Mouse (Mus musculus) testis, adult 2 months (tissue): Measurements from ENCODE around the gene Fam135a.

ENCODE experiments used
- CTCF ChIP-seq: fragments of 200-500 bp; IDR thresholded peaks from 2 replicates; pipeline ENCODE4 v1.5.1; 2012; ENCODE audit warnings: low read depth, mild to moderate bottlenecking, inconsistent platforms, low read length, moderate library complexity; ENCODE audit not compliant: control insufficient read depth, insufficient read depth, insufficient replicate concordance
- POLR2A ChIP-seq: fragments of 200-500 bp; IDR thresholded peaks from 2 replicates; pipeline ENCODE4 v1.6.1; 2012; ENCODE audit warnings: low read depth, mild to moderate bottlenecking, inconsistent platforms, low read length, moderate library complexity; ENCODE audit not compliant: control insufficient read depth

DNA sequence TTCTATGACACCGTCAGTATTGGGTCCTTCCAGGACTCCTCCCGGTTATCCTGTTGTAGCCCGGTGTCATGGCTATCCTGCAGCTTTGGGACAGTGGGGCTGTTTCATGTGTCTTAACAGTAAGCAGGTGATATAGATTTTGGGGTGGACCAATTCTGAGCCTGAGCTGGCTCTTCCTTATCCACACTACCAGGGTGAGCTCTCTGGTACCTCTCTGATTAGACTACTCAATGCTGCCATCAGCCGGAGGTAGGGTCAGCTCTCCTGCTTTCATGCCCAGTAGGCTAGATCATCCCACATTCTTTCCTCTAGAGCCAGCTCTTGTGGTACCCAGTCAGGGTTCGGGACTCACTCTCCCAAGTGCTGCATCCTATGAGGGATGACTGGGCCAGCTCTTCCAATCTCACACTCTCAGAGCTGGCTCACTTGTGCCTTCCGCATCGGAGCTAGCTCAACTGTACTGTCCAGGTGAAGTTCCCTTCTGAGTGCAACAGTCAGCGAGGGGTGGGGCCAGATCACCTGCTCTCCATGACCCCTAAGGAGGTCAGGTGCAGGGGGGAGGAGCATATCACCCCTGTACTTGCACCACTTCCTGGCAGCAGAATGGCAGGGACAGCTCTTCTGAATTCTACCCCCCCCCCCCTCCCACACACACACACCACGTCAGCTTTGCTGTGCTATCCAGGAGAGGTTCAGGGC is 132.0 kb downstream of the Fam135a start:
- no peak for TF ChIP-seq CTCF
- no peak for TF ChIP-seq POLR2A
